Mouse (Mus musculus) forebrain, embryonic 11.5 days (tissue): ENCODE data around the gene P3h3. TPM values are rescaled to one million over a fixed set of nuclear protein-coding genes. Genes with fewer than 3 reads are reported as not detected.

Source experiments
- ATAC-seq: fragments of 200-750 bp; cut with Nextera tagmentation; replicated peaks from 2 replicates; pipeline ENCODE4 v1.8.0; 2017; ENCODE audit warnings: moderate TSS enrichment; ENCODE audit not compliant: low FRiP score
- DNase-seq: peaks from one replicate; pipeline ENCODE4 v3.0.0-alpha.2; 2017; ENCODE audit warnings: low spot score
- H3K27ac ChIP-seq: fragments of 300-500 bp; sonication (generic); 2 replicates; pipeline ENCODE4 v1.5.1; 2014; ENCODE audit warnings: low read depth, low read length
- H3K27me3 ChIP-seq: fragments of 300-500 bp; sonication (generic); 2 replicates; pipeline ENCODE4 v1.6.1; 2014; ENCODE audit warnings: mild to moderate bottlenecking, low read length, mixed read lengths; ENCODE audit not compliant: control insufficient read depth, insufficient read depth
- H3K36me3 ChIP-seq: fragments of 300-500 bp; sonication (generic); 2 replicates; pipeline ENCODE4 v1.6.1; 2014; ENCODE audit warnings: mild to moderate bottlenecking, low read length, moderate library complexity, mixed read lengths; ENCODE audit not compliant: control insufficient read depth, insufficient read depth
- H3K4me1 ChIP-seq: fragments of 300-500 bp; sonication (generic); replicated peaks from 2 replicates; pipeline ENCODE4 v1.6.1; 2014; ENCODE audit warnings: low read length, mixed read lengths; ENCODE audit not compliant: control insufficient read depth, insufficient read depth
- H3K4me2 ChIP-seq: fragments of 300-500 bp; sonication (generic); 2 replicates; pipeline ENCODE4 v1.6.1; 2014; ENCODE audit warnings: low read depth, mild to moderate bottlenecking, low read length, moderate library complexity, mixed read lengths; ENCODE audit not compliant: severe bottlenecking
- H3K4me3 ChIP-seq: fragments of 300-500 bp; sonication (generic); 2 replicates; pipeline ENCODE4 v1.5.1; 2014; ENCODE audit warnings: low read depth, low read length
- H3K9ac ChIP-seq: fragments of 300-500 bp; sonication (generic); 2 replicates; pipeline ENCODE4 v1.6.1; 2014; ENCODE audit warnings: low read length
- H3K9me3 ChIP-seq: fragments of 300-500 bp; sonication (generic); 2 replicates; pipeline ENCODE4 v1.6.1; 2016; ENCODE audit warnings: low read length, mixed read lengths; ENCODE audit not compliant: control insufficient read depth
- WGBS: fragments of 180-500 bp; shearing (Covaris S2); extraction: QIAGEN DNeasy Blood & Tissue Kit; methylation state at CpG from one replicate; pipeline ENCODE4 v1.1.7; 2014; 5-methylcytosine and 5-hydroxymethylcytosine counted together
- polyA plus RNA-seq: library from polyadenylated mRNA; unstranded; fragments of >200 nt; fragmentation: Nextera tagmentation; extraction: Ambion mirVana; gene quantifications from 2 replicates; pipeline ENCODE4 v1.2.1, GENCODE M21; 2014

P3h3 gene
- polyA plus RNA-seq, 1 experiment from 2014 or later = 17.8 TPM

DNA sequence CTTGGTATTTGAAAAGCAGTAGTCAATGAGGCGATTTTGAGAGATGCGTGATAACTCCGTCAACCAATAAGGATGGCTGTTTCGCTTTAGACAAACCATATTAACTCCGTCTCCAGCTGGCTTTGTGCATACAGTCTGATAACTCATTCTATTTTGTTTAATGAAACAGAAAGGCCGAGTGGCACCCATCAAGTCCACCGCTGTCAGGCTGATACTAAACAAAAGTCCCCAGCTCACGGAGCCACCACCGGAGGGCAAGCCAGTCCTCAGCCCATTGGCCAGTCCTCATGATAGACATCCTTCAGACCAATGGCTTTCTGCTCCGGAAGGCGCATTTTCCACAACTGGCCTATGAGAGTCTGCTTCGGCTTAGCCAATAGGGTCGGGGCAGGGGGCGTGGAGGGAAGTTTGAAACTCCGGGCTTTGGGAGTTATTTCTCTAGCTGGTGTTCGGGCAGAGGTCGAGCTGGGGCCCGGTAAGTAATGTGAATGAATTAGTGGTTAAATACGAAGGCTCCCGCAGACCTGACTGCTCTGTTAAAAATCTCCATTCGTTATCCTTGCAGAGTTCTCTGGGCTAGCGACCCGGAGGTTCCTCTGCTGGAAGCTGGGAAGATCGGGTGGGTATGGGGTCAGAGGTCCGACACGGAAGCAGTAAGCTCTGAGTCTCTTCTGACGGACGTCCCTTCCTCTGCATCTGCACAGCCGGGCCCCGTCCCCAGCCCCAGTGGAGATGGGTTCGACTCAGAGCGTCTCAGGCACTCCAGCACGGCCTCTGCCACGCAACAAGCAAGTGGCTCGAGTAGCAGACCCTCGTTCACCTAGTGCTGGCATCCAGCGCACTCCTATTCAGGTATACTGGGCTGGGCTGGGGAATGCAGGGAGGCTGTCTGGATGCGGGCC lies 27.5 kb downstream of the P3h3 start:
- H3K4me3 ChIP-seq = peak overlapping the region; percentile 82
- H3K9me3 ChIP-seq = no peaks in the 10 kb centered on the region
- under 1% methylated on average over 38 of the region's 38 CpGs for WGBS
- peaks cover 12% of the 10 kb centered on the region; the same call in 1 of the 2 replicates for H3K4me1 ChIP-seq
- peak overlapping the region; percentile 90 for H3K27ac ChIP-seq
- ATAC-seq (peak; percentile 89), DNase-seq (peak; percentile 94)
- no peaks in the 10 kb centered on the region for H3K27me3 ChIP-seq
- H3K4me2 ChIP-seq = peak overlapping the region; percentile 79
- peak overlapping the region; percentile 88 for H3K9ac ChIP-seq
- peaks cover 5% of the 10 kb centered on the region; the same call in 1 of the 2 replicates for H3K36me3 ChIP-seq

DNA sequence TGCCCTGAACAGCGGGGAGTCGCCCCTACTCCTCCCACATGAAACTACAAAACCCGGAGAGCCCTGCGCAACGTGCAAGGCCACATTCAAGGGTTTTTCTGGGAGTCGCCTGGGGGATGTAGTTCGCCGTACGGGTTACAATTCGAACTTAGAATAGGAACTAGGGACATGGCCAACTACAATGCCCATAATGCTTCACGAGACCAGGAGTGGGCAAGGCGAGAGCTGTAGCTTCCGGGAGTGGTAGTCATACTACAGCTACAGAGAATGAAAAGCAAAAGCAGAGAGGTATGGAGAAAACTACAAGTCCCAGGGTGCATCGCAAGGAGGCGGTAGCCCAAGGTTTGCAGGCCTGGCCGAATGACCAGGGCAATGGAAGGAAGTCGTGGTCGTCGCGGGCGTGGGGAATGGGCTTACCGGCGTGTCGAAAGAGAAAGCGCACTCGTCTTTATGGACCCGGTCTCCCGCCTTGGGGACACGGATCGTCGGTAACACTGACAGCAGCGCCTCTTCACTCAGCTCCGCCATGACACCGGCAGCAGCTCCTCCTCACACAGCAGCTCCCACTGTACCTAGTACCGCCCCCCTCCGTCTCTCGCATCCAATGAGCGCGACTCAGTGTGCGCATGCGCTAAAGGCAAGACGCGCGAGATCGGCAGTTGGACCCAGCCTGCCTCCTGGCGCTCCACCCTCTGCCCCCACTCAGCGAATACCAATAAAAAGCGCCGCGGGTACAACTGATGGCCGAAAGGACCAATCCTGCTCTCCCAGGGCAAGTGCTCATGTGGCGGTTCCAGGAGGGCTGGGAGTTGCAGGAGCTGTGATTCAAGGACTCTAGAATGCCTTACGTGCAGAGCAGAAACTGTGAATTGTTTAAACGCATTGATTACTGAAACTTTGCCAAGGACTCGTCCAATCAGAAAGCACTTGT lies 28.4 kb downstream of the P3h3 start, which contains the start of the genes Usp5 and Cdca3:
TSS of gene Usp5 (minus strand) at position 617 of the 931 bp plus-strand sequence.
TSS of gene Cdca3 (plus strand) at position 680 of the 931 bp plus-strand sequence.
- H3K27me3 ChIP-seq = no peaks in the 10 kb centered on the region
- WGBS = under 1% methylated on average over 55 of the region's 55 CpGs
- no peaks in the 10 kb centered on the region for H3K9me3 ChIP-seq
- H3K4me3 ChIP-seq = peak within 1 kb of the TSS; percentile 82
- H3K27ac ChIP-seq = peak within 1 kb of the TSS; percentile 90
- H3K9ac ChIP-seq = peak within 1 kb of the TSS; percentile 88
- peaks cover 12% of the 10 kb centered on the region; the same call in 1 of the 2 replicates for H3K4me1 ChIP-seq
- peak; percentile 95 for ATAC-seq
- H3K4me2 ChIP-seq = peak within 1 kb of the TSS; percentile 96
- DNase-seq = peak; percentile 99
- H3K36me3 ChIP-seq = peaks cover 7% of the 10 kb centered on the region; the same call in 1 of the 2 replicates

DNA sequence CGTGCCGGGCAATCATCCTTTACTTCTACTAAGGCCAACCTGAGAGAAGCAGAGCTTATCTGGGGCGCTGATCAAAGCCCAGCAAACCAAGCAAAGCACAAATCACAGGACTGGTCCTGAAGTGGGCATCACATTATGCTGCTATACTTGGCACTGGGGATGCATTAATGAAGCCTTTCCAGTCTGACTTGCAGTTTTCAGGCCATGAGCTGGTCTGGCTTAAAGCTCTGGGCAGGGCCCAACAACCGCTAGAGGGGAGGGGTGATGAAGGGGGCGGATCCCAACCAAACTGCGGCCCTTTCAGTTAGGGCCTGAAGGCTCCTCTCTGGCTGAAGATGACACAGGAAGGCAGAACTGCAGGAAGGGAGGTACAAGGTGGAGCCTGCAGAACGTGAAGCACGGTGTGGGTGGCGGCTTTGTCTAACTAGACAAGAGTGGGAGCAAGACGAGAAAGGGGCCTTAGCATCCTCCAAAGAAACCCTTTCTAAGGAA lies 29.4 kb downstream of the P3h3 start:
- H3K4me3 ChIP-seq = peak overlapping the region; percentile 82
- no peaks in the 10 kb centered on the region for H3K27me3 ChIP-seq
- no peaks in the 10 kb centered on the region for H3K9me3 ChIP-seq
- H3K36me3 ChIP-seq = peaks cover 13% of the 10 kb centered on the region
- H3K27ac ChIP-seq = 0 out of 2 replicates have a peak overlapping the region, but pooled peaks have one; percentile 25
- H3K4me1 ChIP-seq = peaks cover 11% of the 10 kb centered on the region; the same call in 1 of the 2 replicates
- no peak for ATAC-seq
- WGBS = 25% methylated on average over 10 of the region's 10 CpGs
- H3K9ac ChIP-seq = peak overlapping the region; percentile 66
- peak; percentile 66 for DNase-seq
- peak overlapping the region; percentile 96 for H3K4me2 ChIP-seq

DNA sequence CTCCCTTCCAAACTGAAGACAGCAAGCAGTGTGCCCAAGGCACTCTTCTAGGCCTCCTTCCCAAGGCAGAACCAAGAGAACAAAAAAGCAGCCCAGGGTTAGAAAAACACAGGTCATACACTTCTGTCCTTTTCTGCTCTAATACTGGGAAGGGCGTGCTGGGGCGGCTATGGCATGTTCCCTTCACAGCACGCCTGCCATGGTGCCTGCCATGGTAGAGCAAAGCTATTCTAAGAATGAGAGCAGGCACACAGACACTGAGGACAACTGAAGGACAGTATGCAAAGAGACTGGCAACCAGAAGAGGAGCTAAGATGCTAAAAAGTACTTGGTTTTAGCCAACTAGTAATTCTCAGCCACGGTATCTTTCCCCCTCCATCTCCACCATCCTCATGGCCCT lies 35.5 kb downstream of the P3h3 start:
- Histone ChIP-seq H3K4me2 (no peak overlapping the region), H3K27ac (no peak overlapping the region), H3K4me1 (no peaks in the 10 kb centered on the region), H3K4me3 (no peak overlapping the region), H3K9me3 (no peaks in the 10 kb centered on the region), H3K9ac (no peak overlapping the region), H3K36me3 (peaks cover 41% of the 10 kb centered on the region), H3K27me3 (no peaks in the 10 kb centered on the region)
- DNase-seq = no peak
- WGBS = 95% methylated on average over 4 of the region's 4 CpGs
- no peak for ATAC-seq

DNA sequence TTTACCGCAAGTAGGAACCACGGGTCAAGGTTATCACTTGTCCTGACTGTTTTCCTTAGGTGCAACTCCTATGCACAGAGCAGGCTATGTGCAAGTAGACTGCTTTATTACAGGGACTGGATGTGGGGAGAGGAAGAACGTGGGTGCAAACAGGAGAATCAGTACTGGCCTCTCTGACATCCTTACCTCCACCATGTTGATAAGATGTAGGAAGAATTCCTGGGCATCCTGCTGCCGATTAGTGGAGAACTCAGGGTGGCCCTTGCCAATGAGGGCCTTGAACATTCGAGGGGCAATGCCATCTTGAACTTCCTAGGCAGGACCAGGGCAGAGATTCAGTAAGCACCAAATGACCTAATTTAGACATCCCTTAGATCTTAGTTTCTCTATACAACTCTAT lies 36.7 kb downstream of the P3h3 start:
- ATAC-seq = no peak
- no peak overlapping the region for H3K27ac ChIP-seq
- H3K4me2 ChIP-seq = no peak overlapping the region
- DNase-seq = no peak
- H3K9ac ChIP-seq = no peak overlapping the region
- WGBS = 94% methylated on average over 5 of the region's 5 CpGs
- H3K36me3 ChIP-seq = peaks cover 41% of the 10 kb centered on the region
- no peaks in the 10 kb centered on the region for H3K9me3 ChIP-seq
- no peaks in the 10 kb centered on the region for H3K4me1 ChIP-seq
- no peaks in the 10 kb centered on the region for H3K27me3 ChIP-seq
- H3K4me3 ChIP-seq = no peak overlapping the region

DNA sequence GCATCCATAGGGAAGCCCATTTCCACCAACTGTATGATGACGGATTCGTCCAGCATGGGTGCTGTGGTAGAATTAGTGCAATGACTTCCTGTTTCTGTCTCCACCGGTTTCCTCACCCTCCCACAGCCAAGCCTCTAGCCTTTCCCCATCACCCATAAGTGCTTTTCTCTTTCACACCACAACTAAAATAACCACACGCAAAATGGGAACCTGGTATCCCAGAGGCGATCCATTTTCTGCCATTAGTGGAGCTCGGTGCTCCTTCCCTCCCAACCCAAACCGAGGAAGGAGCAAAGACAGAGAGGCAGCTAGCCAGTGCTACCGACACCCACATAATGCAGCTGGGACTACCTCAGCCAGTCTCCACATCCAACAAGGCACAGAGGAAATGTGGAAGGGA lies 39.6 kb downstream of the P3h3 start:
- Histone ChIP-seq H3K27ac (no peak overlapping the region), H3K4me2 (no peak overlapping the region), H3K9me3 (no peaks in the 10 kb centered on the region), H3K36me3 (peaks cover 28% of the 10 kb centered on the region), H3K9ac (no peak overlapping the region), H3K4me1 (peaks cover 4% of the 10 kb centered on the region; the same call in 1 of the 2 replicates), H3K27me3 (no peaks in the 10 kb centered on the region), H3K4me3 (no peak overlapping the region)
- no peak for ATAC-seq
- DNase-seq = no peak
- WGBS = 93% methylated on average over 8 of the region's 8 CpGs

DNA sequence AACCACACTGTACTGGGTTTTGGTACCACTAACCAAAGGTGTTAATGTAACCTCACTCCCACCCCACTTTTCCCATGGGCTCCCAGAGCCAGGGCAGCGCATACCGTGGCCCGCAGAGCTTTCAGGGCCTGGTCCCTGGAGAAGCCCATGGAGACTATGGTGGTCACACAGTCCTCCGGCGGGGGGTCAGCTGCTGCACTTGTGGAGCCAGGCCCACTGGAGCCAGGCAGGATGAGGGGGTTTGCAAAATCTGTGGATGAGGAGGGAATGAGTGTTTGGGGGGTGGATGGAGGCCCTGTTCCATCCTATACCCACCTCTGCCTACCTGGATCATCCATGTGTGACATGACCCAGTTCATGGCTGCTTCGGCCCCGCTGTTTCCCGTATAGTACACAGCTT lies 40.0 kb downstream of the P3h3 start:
- H3K4me2 ChIP-seq = no peak overlapping the region
- peaks cover 28% of the 10 kb centered on the region; the same call in 1 of the 2 replicates for H3K36me3 ChIP-seq
- H3K4me1 ChIP-seq = peaks cover 6% of the 10 kb centered on the region; the same call in 1 of the 2 replicates
- ATAC-seq = no peak
- no peak overlapping the region for H3K9ac ChIP-seq
- no peak for DNase-seq
- no peaks in the 10 kb centered on the region for H3K9me3 ChIP-seq
- 98% methylated on average over 8 of the region's 8 CpGs for WGBS
- no peak overlapping the region for H3K4me3 ChIP-seq
- no peaks in the 10 kb centered on the region for H3K27me3 ChIP-seq
- no peak overlapping the region for H3K27ac ChIP-seq

DNA sequence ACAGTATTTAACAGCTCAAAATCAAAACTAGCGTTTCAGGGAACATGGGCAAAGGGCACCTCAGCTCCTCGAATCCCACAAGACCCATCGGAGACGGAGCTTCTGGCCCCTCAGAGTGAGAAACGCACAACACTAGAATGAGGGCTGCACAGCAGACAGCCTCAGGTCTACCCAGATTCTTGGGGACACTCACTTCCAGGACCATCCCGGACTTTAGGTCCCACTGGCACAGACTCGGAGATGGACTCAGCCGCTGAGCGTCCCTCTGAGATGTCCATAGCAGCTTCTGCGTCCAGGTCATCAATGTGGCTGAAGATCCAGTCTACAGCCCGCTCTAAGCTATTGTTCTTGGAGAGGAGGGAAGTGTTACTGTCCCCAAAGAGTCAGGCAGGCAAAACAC lies 40.4 kb downstream of the P3h3 start:
- Histone ChIP-seq H3K27ac (no peak overlapping the region), H3K27me3 (no peaks in the 10 kb centered on the region), H3K4me3 (no peak overlapping the region), H3K9ac (no peak overlapping the region), H3K4me2 (no peak overlapping the region), H3K4me1 (peaks cover 10% of the 10 kb centered on the region; the same call in 1 of the 2 replicates), H3K9me3 (no peaks in the 10 kb centered on the region), H3K36me3 (peaks cover 29% of the 10 kb centered on the region; the same call in 1 of the 2 replicates)
- DNase-seq (no peak), ATAC-seq (no peak)
- 96% methylated on average over 11 of the region's 11 CpGs for WGBS
